Mouse (Mus musculus) CD4-positive, CD25-positive, alpha-beta regulatory T cell (primary cell): ENCODE results near the gene C87414. TPM values are rescaled to one million over a fixed set of nuclear protein-coding genes. Genes with fewer than 3 reads are reported as not detected.

ENCODE experiments used
- polyA plus RNA-seq: library from polyadenylated mRNA; unstranded; fragments of 100-300 nt; shearing (Covaris generic); gene quantifications from one replicate; pipeline ENCODE4 v1.2.1, GENCODE M21; 2017

C87414 gene
- 0.37 TPM for polyA plus RNA-seq

GRCm38 (mm10) chr5:93671451-93671850 is at the start of gene C87414:
Gene C87414 (minus strand): TSS chr5:93671551.

Other genes with a start within 250 kb of the C87414 start
- not detected for gene Gm16427, start 131.4 kb downstream of the C87414 start, polyA plus RNA-seq
- gene Gm7792, start 172.2 kb upstream of the C87414 start, polyA plus RNA-seq, result not detected